Mouse (Mus musculus) lung, embryonic 16.5 days (tissue): Measurements from ENCODE around the gene Foxa2. TPM values are rescaled to one million over a fixed set of nuclear protein-coding genes. Genes with fewer than 3 reads are reported as not detected.

Source experiments
- ATAC-seq: fragments of 200-750 bp; cut with Nextera tagmentation; 2 replicates; pipeline ENCODE4 v1.8.0; 2017; ENCODE audit warnings: low read depth, mild to moderate bottlenecking, moderate library complexity
- H3K27ac ChIP-seq: fragments of 300-500 bp; sonication (generic); 2 replicates; pipeline ENCODE4 v1.5.1; 2014; ENCODE audit warnings: mild to moderate bottlenecking, control low read depth, low read length
- H3K27me3 ChIP-seq: fragments of 300-500 bp; sonication (generic); 2 replicates; pipeline ENCODE4 v1.6.1; 2014; ENCODE audit warnings: low read depth, low read length, mixed read lengths; ENCODE audit not compliant: control insufficient read depth, insufficient read depth
- H3K36me3 ChIP-seq: fragments of 300-500 bp; sonication (generic); 2 replicates; pipeline ENCODE4 v1.6.1; 2014; ENCODE audit warnings: low read length; ENCODE audit not compliant: control insufficient read depth, insufficient read depth
- H3K4me1 ChIP-seq: fragments of 300-500 bp; sonication (generic); replicated peaks from 2 replicates; pipeline ENCODE4 v1.6.1; 2014; ENCODE audit warnings: low read length, mixed read lengths; ENCODE audit not compliant: control insufficient read depth, insufficient read depth
- H3K4me2 ChIP-seq: fragments of 300-500 bp; sonication (generic); 2 replicates; pipeline ENCODE4 v1.6.1; 2014; ENCODE audit warnings: low read depth, low read length, control low read depth
- H3K4me3 ChIP-seq: fragments of 300-500 bp; sonication (generic); 2 replicates; pipeline ENCODE4 v1.5.1; 2014; ENCODE audit warnings: mild to moderate bottlenecking, low read length, control low read depth
- H3K9ac ChIP-seq: fragments of 300-500 bp; sonication (generic); 2 replicates; pipeline ENCODE4 v1.6.1; 2014; ENCODE audit warnings: low read length, control low read depth
- H3K9me3 ChIP-seq: fragments of 300-500 bp; sonication (generic); 2 replicates; pipeline ENCODE4 v1.6.1; 2016; ENCODE audit warnings: low read length; ENCODE audit not compliant: control insufficient read depth
- WGBS: fragments of 180-500 bp; shearing (Covaris S2); extraction: QIAGEN DNeasy Blood & Tissue Kit; methylation state at CpG from one replicate; pipeline ENCODE4 v1.1.7; 2014; 5-methylcytosine and 5-hydroxymethylcytosine counted together
- polyA plus RNA-seq: library from polyadenylated mRNA; unstranded; fragments of >200 nt; fragmentation: Nextera tagmentation; extraction: Ambion mirVana; gene quantifications from 2 replicates; pipeline ENCODE4 v1.2.1, GENCODE M21; 2015

Foxa2 gene
- polyA plus RNA-seq, 1 experiment from 2014 or later = 38.1 TPM

DNA sequence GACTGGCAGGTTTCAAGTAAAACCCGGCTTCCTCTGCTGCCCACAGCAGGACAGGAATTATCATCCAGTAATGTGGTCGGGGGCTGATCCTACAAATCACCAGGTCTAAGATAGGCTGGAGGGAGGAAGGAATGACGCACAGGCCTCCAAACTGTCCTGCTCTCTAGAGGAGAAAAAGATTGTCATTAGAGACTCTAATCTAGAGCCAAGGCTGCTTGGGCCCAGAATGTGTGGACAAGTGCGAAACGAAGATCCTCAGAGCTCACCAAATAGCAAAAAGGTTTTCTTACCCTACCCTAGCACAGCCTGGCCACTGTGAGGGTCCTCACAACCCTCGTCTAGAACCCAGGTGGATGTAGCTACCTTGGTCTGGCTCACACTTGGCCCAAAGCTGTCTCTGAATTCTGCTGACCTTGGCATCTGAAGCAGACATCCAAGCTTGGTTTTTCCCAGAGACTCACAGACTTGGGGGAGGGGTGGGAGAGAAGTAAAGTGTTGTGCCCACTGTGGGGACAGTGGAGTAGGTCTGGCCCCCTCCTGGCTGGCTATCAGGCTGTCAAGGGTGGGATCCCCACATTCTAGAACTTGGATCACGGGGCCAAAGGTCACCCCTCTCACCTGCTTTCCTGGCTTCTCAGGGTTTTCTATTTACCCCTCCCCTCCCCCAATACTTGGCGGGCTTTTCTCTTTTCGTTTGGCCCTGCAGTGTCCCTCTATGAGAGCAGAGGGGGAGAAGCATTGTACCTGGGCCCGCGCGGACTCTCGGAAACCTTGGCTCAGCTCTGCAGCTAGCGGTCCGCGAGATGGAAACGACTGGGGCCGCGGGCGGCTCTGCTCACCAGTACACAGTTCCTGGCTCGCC lies 16.8 kb downstream of the Foxa2 start:
- ATAC-seq = peak; percentile 59
- peak overlapping the region; percentile 60 for H3K9ac ChIP-seq
- peak overlapping the region; percentile 34 for H3K4me3 ChIP-seq
- H3K4me1 ChIP-seq = peaks cover 5% of the 10 kb centered on the region
- no peaks in the 10 kb centered on the region for H3K36me3 ChIP-seq
- WGBS = 9% methylated on average over 21 of the region's 21 CpGs
- H3K9me3 ChIP-seq = no peaks in the 10 kb centered on the region
- peak overlapping the region; percentile 46 for H3K4me2 ChIP-seq
- peaks cover 50% of the 10 kb centered on the region for H3K27me3 ChIP-seq
- H3K27ac ChIP-seq = peak overlapping the region; percentile 74

DNA sequence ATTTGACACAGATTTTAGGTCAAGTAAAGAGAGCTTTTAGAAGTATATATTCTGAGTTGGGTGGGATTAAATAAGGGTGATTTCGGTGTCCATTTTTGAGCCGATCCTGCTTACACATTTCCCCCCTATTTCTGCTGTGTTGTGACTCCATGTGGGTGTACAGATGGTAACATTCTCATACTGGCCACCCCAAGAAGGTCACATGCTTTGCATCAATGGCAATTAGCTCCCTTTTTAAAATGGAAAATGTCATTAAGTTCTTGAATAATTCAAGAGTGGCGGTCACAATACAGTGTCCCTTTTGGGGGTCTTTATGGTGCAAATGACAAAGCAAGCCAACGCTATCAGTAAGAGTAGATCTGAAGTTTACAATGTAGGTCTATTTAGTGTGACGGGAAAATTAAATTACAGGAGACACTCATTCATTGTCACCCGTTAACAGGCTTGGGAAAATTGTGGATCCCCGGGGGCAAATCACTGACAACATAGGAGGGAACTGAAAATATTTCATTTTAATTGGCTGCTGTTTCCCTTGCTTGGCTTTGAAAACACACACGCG lies 17.6 kb downstream of the Foxa2 start:
- Histone ChIP-seq H3K36me3 (no peaks in the 10 kb centered on the region), H3K4me3 (no peak overlapping the region), H3K9me3 (no peaks in the 10 kb centered on the region), H3K27me3 (peaks cover 43% of the 10 kb centered on the region), H3K4me2 (no peak overlapping the region), H3K9ac (peak overlapping the region; percentile 39; the same call in 1 of the 2 replicates), H3K27ac (peak overlapping the region; percentile 74), H3K4me1 (peaks cover 3% of the 10 kb centered on the region)
- WGBS = 44% methylated on average over 9 of the region's 9 CpGs
- ATAC-seq = no peak

DNA sequence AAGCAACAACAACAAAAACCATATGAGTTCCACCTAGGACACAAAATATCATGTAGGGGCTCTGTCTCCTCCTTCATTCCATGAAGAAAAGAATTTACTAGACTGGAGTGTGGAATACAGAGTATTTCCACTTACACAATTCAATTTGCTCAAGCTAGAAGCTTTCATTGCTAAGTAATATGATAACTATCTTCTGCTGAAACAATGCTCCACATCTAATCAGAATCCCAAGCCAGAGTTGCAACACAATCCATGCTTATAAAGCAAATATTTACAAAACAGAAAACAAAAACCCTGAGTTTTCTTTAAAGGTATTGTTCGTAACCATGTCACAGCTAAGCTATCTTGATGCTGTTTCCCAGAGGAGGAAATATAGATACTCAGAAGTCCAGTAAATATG lies 20.4 kb downstream of the Foxa2 start:
- H3K27me3 ChIP-seq = peaks cover 31% of the 10 kb centered on the region
- ATAC-seq = no peak
- no peak overlapping the region for H3K27ac ChIP-seq
- no peak overlapping the region for H3K9ac ChIP-seq
- H3K9me3 ChIP-seq = no peaks in the 10 kb centered on the region
- no peaks in the 10 kb centered on the region for H3K36me3 ChIP-seq
- no peak overlapping the region for H3K4me2 ChIP-seq
- H3K4me3 ChIP-seq = no peak overlapping the region
- peaks cover 2% of the 10 kb centered on the region; the same call in 1 of the 2 replicates for H3K4me1 ChIP-seq
- 86% methylated on average over 1 of the region's 1 CpGs for WGBS

DNA sequence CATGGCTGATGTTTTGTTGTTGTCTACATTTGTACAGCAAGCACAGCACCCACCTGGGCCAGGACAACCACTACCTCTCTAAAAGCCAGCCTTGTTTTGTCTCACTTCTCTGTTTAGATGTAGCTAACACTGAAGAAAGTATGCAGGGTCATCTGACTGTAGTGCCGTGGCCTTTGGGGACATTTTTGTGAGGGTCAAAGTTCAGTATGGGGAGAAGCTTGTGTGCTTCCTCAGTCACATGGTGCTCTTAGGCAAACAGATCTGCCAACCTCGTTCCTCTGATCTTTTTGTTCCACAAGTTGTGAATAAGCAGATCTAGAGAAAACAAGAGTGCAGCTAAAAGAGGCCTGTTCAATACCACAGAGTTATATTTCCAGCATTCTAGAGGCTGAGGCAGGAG lies 21.3 kb downstream of the Foxa2 start:
- Histone ChIP-seq H3K4me3 (no peak overlapping the region), H3K9me3 (no peaks in the 10 kb centered on the region), H3K9ac (no peak overlapping the region), H3K4me2 (no peak overlapping the region), H3K36me3 (no peaks in the 10 kb centered on the region), H3K4me1 (peaks cover 2% of the 10 kb centered on the region; the same call in 1 of the 2 replicates), H3K27ac (peak overlapping the region; percentile 74), H3K27me3 (peaks cover 30% of the 10 kb centered on the region)
- no peak for ATAC-seq
- WGBS = 21% methylated on average over 2 of the region's 2 CpGs

DNA sequence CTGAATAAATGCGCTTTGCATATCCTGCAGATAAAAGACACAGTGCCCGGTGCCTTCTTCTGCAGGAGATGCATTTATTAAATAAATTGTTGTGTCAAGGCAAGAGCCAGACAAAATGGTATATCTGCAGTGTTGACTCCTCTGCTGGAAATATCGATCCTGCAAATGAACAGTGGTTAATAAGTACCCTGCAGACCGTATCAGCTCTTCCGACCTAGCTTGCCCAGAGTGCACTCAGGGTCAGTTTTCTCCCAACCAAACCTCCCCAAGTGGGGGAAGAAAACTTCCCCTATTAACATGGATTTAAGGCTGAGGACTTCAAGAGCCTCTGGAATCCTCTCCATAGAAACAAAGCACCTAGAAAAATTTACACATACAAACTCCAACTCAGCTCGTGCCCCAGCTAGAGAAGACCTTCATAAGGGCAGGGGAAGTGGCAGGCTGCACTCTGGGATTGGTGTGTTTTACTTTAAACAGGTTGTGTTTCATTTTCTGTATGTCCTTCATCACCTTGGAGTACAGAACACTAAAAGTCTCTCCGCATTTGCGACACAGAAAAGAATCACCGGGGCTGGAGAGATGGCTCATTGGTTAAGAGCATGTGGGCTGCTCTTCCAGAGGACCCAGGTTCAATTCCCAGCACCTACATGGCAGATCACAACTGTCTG lies 22.4 kb downstream of the Foxa2 start:
- Histone ChIP-seq H3K27me3 (peaks cover 19% of the 10 kb centered on the region), H3K9me3 (no peaks in the 10 kb centered on the region), H3K4me2 (no peak overlapping the region), H3K4me3 (no peak overlapping the region), H3K4me1 (peaks cover 2% of the 10 kb centered on the region; the same call in 1 of the 2 replicates), H3K36me3 (no peaks in the 10 kb centered on the region), H3K9ac (no peak overlapping the region), H3K27ac (peak overlapping the region; percentile 74)
- ATAC-seq = peak; percentile 65
- WGBS = 49% methylated on average over 9 of the region's 9 CpGs

DNA sequence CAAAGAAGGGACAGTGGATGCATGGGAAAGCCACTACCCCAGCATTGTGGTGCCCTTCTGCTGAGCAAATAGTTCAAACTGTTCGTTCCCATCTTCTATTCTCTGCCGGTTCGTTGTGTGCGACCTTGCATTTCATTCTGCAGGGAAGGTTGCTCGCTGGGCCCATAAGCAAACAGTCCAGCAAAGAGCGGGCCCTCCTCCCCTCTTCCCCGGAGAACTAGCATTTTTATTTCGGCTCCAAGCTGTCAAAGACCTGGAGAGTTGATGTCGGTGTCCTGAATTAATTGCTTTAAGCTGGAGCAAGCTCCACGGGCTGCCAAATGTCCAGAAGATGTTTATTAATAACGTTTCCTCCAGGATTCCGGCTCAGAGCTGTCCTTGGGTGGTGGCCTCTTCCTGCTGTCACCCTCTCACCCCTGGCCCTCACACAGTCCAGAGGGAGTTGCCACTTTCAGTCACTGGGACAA lies 23.4 kb downstream of the Foxa2 start:
- no peak overlapping the region; the same call in 1 of the 2 replicates for H3K9ac ChIP-seq
- peaks cover 12% of the 10 kb centered on the region for H3K27me3 ChIP-seq
- peak overlapping the region; percentile 29 for H3K4me2 ChIP-seq
- peaks cover 4% of the 10 kb centered on the region; the same call in 1 of the 2 replicates for H3K4me1 ChIP-seq
- peak; percentile 55 for ATAC-seq
- no peak overlapping the region for H3K4me3 ChIP-seq
- no peaks in the 10 kb centered on the region for H3K36me3 ChIP-seq
- H3K9me3 ChIP-seq = no peaks in the 10 kb centered on the region
- peak overlapping the region; percentile 61 for H3K27ac ChIP-seq
- 4% methylated on average over 12 of the region's 12 CpGs for WGBS

DNA sequence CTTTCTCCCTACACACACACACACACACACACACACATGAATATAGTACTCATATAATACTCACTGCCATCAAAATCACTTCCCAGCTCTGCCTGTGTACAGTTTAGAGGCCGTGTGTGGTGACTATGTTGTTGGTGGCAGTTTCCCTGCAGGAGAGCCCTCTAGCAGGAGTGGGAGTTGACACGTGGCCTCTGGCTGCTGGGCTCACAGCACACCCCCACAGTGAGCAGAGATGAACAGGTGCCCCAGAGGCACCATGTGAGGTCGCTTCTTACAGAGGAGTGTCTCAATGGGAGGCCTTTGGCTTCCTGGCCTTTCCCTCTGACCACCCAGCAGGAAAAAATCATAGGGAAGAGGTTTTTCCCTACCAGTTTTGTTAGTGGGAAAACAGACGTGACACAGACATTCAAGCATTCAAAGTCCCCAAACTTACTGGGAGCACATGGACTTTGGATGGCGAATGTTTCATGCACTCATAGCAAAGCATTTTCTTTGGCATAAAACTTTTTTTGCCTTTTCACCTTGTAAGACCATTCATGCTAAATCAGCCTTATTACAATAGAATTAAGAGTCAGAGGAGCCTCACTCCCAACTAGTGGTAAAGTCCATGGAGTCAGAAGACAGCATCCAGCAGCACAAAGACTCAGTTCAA lies 24.7 kb downstream of the Foxa2 start:
- no peaks in the 10 kb centered on the region for H3K36me3 ChIP-seq
- no peak overlapping the region for H3K4me2 ChIP-seq
- H3K27ac ChIP-seq = peak overlapping the region; percentile 54
- H3K9me3 ChIP-seq = no peaks in the 10 kb centered on the region
- H3K27me3 ChIP-seq = 0 out of 2 replicates have a peak, but pooled peaks cover 4% of the 10 kb centered on the region
- no peak overlapping the region for H3K4me3 ChIP-seq
- WGBS = 28% methylated on average over 5 of the region's 5 CpGs
- ATAC-seq = no peak
- peaks cover 6% of the 10 kb centered on the region; the same call in 1 of the 2 replicates for H3K4me1 ChIP-seq
- H3K9ac ChIP-seq = peak overlapping the region; percentile 50; the same call in 1 of the 2 replicates

DNA sequence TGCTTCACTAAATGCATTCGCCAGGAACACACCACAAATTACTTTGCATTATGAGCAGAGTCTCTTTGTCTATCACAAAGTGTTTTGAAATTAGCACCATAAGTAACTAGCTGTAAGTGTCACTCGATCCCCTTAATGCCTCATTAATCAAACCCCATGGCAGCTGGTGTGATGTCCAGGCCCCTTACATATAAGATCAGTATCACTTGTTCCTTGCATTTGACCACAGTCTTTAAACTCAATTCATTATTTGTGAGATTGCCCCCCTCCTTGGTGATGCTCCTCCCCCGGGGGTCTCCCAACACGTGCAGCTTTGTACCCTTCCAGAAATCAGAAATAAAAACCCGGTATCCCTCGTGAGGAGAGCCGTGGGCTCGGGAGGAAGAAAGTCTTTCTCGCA lies 25.8 kb downstream of the Foxa2 start:
- H3K9me3 ChIP-seq = no peaks in the 10 kb centered on the region
- no peak overlapping the region for H3K27ac ChIP-seq
- 0 out of 2 replicates have a peak, but pooled peaks cover 4% of the 10 kb centered on the region for H3K27me3 ChIP-seq
- ATAC-seq = no peak
- peak overlapping the region; percentile 8; the same call in 1 of the 2 replicates for H3K9ac ChIP-seq
- peak overlapping the region; percentile 6 for H3K4me2 ChIP-seq
- H3K4me3 ChIP-seq = no peak overlapping the region; the same call in 1 of the 2 replicates
- WGBS = 28% methylated on average over 9 of the region's 9 CpGs
- H3K36me3 ChIP-seq = no peaks in the 10 kb centered on the region
- H3K4me1 ChIP-seq = peaks cover 7% of the 10 kb centered on the region; the same call in 1 of the 2 replicates
